Mouse (Mus musculus) spleen, embryonic (tissue): Measurements from ENCODE around the gene Cd300lg.

Experiments used
- CTCF ChIA-PET: fragments of 350-600 bp; sonication (Branson Sonifier 250); formaldehyde crosslinking; loops from one replicate; lab custom pipeline; 2022; lab: Charles Lee

Cd300lg gene

DNA sequence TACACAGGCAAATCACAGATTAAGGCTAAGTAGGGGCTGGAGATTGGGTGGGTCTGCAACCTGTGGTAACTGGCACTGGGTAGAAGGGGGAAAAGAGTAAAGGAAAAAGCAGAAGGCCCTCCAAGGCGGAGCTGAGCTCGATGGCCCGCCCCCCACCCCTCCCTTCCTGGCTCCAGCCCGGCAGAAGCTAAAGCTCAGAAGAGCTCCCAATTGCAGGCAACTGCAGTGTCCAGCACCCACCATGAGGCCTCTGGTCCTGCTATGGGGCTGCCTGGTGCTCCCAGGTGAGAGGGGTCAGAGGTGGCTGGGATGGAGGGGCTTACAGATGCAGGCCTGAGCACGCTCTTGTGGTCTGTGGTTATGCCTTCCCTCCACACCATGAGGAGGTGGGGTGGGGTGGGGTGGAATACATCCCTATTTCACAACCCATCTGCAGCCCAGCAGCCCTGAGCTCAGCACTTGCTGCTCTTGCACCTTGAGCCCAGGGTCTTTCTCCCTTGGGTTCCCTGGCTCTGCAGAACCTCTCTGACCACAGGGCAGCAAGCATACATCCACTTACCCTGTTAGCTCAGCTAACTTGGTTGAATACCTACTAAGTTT, at the start of gene Cd300lg:
Cd300lg (plus strand) TSS at position 160 of the 600 bp plus-strand sequence.
- CTCF ChIA-PET: interaction anchor here (1.0 kb wide), 1 partner anchor 12 kb away, joined by 4 read pairs; no protein-coding TSS in a partner anchor

DNA sequence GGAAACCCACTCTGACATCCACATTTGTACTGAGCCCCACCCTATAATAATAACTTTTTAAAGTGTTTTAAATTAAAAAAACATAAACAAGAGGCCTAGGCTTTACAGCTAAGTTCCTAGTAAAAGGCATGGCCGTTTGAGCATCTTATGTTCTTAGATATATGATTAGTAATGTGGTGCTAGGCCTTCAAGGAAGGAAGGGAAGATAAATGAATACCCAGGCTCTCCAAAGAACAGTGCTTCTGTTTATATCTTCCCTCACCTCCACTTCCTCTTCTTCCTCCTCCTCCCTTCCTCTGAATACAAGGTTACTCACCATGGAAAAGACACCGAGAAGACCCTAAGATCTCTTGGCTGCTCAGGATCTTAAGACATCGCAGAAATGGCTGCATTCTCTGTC, 49.5 kb upstream of the Cd300lg start:
- CTCF ChIA-PET: no interaction called here

DNA sequence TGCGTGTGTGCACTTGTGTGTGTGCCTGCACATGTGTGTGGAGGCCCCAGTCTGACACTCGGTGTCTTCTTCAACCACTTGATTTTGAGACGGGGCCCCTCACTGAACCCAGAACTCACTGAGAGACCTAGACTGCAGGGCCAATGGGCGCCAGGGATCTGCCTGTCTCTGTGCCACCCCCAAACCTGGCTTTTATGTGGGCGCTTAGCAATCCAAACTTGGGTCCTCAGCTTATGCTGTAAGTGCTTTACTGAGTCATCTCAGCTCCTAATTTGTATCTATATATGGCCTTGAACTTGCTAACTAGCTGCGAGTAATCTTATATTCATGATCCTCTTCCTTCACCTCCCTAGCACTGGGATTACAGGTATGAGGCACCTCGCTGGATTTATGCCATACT, 48.9 kb upstream of the Cd300lg start:
- CTCF ChIA-PET: no interaction called here

DNA sequence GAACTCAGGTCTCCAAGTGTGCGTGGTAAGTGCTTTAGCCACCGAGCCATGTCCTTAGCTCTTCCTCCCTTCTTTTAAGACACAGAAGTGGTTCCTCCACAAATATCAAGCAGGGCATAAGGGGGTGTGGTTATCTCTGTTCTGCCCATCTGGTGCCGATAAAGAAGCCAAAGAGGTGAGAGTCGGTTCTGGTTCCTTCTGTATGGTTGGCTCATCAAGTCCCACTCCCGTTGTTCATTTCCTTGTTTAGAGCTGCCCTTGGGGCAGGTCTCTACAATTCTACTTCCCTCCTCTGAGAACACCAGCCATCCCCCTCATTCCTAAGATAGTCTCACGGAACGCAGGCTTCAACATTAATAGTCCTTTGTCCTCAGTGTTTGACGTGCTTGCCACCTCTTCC, 47.2 kb upstream of the Cd300lg start:
- CTCF ChIA-PET: no interaction called here

DNA sequence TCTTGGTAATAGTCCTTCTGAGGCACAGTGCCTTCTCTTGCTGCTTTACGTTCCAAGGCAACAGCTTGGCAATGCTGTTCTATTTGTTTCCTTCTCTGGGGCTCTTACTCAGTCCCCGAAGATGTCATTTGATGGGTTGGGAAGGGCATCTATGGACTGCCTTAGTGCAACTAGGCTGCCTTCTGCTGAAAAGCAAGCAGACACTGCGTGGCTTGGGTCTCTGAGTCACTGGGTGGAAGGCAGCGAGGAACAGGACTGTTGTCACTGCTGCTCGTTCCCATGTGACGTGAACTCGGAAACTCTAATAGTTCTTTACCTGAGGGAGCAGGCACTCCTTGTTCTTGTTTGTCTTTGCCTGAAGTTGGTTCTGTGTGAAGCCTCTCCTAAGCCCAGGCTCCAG, 45.4 kb upstream of the Cd300lg start:
- CTCF ChIA-PET: no interaction called here

DNA sequence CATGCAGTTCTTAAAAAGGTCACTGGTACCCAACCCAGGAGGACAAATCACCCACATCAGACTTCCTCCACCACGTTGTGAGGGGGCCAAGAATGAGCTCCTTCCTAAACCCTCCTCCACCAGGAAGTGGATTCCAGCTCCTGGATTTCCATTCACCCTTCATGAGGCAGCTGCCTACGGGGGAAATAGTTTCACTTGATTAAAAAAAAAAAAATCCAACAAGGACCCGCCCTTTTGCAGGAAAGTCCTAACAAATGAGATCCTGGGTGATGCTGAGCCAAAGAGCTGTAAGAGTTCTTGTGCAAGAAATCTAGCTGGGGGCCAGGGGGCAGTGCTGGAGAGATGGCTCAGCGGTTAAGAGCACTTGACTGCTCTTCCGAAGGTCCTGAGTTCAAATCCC, 43.1 kb upstream of the Cd300lg start:
- CTCF ChIA-PET: interaction anchor here (0.7 kb wide), 1 partner anchor 30 kb away, joined by 4 read pairs; no protein-coding TSS in a partner anchor

DNA sequence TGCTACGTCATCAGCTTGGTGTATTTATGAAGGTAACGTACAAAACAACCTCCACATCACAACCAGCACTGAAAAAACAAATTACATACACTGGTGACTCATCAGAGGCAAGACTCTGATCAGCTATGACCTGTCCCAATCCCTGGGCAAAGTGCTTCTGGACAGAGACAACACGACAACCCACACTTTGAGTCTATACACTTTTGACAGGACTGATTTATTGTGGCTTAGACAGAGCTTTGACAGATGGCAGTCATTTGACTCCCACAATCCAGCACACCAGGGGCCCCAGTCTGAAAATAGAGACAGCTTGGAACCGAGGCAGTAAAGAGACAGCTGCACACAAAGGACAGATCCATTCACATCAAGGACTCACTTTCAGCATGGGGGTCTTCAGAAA, 41.8 kb upstream of the Cd300lg start:
- CTCF ChIA-PET: no interaction called here

DNA sequence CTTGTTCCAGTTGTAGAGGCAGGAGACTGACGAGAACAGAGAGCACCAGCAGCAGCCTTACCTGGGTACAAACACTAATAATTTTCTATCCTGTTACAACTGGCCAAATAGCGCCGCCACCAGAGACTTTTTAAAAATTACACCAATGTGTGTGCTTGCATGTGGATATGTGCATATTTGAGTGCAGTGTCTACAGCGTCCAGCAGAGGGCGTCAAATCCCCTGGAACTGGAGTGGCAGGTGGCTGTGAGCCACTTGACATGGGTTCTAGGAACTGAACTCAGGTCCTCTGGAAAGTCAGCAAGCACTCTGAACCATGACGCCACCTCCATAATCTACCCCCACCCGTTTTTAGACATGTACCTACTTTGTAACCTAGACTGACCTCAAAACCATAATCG, 37.1 kb upstream of the Cd300lg start:
- CTCF ChIA-PET: no interaction called here

DNA sequence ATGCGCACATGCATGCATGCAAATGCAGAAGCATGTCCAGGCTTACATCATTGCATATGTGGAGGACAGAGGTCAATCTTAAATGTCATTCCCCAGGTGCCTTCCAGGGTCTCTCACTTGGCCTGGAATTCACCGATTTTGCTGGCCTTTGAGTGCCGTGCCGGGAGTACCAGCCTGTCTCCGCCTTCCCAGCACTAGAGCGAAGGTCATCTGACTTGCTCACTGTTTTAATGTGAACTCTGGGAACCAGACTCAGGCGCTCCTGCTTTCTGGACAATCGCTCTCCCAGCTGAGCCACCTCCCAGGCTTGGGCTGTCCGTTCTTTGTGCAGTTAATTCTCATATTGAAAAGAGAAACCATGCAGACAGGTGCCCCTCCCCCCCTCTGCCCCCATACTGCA, 35.0 kb upstream of the Cd300lg start:
- CTCF ChIA-PET: no interaction called here

DNA sequence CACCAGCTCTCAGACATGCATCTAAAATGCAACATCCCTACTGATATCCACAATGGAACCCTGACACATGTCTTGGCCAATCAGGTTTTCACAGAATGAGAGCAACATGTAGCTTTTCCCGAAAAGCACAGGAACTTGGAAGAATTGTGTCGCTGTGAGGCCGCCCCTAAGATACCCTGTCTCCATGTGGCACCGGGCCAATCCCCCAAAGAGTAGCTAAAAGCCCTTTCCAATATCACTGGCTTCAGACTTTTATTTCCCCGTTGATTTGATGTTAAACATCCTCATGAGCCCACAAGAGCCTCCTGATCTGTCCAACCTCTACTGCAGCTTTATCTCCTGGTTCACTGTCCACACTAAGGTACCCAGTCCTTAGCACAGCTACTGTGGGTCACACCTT, 34.6 kb upstream of the Cd300lg start:
- CTCF ChIA-PET: no interaction called here

DNA sequence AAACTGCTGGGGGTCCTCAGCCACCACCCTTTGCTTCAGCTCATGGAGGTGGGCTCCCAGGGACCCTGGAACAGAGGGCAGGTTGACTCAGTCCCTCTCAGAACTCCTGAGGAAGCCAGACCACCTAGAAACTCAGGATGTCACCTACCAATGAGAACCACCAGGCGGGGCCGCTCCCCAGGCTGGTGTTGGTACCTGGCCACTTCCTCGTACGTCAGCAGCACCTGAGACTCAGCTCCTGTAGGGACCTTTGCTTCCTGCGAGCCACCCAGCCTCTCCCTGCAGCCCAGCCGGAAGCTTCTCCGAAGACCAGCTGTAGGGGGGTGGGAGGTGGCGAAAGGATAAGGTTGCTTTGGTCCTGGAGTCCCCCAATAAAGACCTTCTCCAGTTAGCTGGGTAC, 32.9 kb upstream of the Cd300lg start:
- CTCF ChIA-PET: no interaction called here

DNA sequence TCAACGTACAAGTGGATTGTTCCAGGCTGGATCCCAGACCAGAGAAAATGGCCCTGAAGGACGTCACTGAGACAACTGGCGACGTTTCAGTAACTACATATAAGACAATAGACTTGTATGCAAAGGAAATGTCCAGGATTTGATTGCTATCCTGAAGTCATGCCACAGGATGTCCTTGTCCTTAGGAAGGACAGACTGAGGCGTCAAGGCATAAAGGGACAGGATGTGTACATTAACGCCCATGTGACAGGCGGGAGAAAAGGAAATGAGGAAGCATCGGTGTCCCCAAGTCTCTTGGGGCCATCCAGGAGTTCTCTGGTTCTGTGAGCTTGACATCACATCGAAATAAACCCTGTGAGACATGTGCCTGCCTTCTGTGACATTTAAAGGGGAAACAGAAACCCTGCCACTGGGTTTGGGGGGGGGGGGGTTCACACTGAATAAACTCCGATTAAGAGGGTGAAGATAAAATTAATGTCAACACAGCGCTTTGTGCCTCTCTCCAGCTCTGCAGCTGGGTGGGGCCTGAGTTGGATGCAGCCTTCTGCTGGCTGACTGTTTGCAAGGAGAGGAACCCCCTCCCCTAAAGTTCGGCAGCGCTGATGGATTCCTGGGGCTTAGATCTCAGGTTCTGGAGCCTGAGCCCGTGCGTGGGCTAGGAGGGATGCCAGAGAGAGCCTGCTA, 32.2 kb upstream of the Cd300lg start:
- CTCF ChIA-PET: no interaction called here

DNA sequence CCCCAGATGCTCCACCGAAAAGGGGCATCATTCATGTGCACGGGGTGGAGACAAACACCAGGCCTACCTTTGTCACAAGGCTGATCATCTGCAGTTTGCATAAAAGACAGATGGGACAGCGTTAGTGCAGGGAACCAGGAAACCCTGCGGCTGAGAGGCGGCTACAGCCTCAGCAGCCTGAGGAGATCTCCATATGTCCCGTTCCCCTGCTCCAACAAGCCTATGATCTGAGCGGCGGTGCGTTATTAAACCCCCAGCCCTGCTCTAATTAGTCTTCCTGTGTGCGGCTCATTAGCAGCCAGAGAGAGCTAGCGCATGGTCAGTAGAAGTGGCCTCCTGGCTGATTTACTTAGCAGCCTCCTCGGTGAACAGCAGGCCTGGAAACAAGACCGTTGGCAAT, 31.2 kb upstream of the Cd300lg start:
- CTCF ChIA-PET: no interaction called here

DNA sequence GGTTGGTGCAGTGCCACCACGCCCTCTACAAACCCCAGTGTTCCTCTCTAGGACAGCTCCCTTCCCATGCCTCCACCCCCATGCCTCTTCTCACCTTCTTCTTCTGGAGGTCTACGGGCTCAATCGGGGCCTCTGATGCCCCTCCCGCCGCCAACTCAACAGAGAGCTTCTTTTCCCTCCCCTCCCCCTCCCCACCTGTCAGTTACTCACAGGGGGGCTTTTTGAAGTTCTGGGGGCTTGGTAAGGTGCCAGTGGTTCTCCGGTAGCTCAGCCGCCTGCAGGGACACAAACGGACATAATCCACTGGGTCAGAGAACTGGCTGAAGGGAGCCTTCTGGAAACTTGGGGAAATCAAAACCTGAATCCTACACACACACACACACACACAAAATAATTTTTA, 29.8 kb upstream of the Cd300lg start:
- CTCF ChIA-PET: no interaction called here

DNA sequence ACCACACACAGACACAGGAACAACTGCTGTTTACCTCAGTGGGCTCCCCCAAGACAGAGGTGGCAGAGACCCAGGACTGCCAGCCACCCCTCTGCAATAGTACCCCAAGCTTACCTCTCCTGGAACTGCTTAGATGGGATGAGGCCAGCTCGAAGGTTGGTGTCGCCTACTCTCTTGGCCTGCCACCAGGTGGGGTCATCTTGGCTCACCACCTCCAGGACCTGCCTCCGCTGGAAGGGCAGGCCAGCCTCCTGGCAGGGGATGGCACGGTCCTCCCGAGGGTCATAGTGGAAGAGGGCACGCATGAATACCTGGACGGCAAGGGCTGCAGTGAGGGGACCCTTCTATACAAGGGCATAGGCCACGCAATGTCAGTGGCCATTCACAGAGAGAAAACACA, 28.1 kb upstream of the Cd300lg start:
- CTCF ChIA-PET: no interaction called here

DNA sequence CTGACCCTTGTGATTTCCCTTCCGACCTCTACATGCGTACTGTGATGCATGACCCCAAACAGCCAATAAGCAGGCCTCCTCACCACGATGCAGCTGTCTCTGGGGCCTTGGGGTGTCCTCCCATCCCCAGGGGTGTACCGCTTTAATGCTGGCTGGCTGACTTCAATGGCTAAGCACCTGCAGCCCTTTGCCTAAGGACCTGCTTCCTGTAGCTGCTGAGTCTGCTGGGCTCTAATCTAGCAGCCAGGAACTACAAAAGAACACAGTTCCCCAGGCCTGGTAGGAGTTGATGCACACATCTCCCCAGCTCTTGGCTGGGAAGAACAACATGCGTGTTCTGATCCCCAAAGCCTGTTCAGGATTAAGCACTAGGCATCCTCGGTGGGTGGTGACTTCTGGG, 25.8 kb upstream of the Cd300lg start:
- CTCF ChIA-PET: no interaction called here

DNA sequence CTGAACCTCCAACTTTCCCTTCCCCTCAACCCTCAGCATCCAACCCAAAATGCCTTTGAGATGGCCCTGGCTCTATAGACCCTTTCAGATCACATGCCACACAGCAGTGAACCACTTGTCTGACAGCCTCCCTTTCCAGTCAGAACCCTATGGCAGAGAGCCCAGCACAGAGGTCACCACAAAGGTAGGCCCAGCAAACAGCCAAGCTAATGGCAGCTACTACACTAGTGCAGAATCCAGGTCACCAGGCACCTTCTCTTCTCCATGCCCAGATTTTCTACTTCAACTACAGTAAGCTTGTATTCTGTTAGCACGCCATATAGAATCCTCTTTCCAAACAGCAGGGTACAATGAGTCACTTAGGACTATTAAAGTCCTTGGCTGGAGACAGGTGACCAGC, 25.2 kb upstream of the Cd300lg start:
- CTCF ChIA-PET: no interaction called here

DNA sequence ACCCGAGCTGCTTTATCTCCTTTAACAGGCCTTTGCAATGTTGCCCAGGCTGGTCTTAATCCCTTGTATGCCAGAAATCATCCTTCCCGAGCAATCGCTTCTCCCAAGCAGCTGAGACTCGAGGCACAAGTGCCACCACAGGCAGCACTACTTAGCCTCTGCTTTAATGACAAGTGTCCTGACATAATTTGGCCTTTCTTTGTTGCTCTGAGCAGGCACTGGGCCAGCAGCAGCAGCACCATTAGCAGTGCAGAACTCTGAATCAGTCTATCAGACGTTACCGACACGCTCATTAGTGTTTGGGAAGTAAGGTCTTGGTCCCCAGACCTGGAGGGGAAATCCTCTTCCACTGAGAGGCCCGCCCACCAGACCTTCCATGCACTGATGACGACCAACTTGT, 21.6 kb upstream of the Cd300lg start:
- CTCF ChIA-PET: no interaction called here

DNA sequence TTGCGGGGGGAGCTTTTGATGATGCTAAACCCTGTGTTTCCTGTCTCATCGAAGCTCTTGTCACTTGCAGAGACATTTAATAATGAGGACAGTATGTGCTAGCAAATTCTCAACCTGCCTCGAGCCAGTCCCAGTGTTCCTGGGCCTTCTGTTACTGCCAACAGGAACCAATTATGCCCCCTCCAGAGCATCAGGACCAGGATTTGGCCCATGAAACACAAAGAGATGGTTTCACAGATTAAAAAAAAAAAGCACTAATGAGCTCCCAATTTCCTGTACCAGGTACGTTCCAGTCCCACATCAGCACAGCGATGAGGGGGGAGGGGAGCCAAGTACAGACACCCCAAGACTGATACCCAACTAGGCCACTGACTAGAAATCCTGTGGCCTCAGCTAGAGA, 20.1 kb upstream of the Cd300lg start:
- CTCF ChIA-PET: no interaction called here

DNA sequence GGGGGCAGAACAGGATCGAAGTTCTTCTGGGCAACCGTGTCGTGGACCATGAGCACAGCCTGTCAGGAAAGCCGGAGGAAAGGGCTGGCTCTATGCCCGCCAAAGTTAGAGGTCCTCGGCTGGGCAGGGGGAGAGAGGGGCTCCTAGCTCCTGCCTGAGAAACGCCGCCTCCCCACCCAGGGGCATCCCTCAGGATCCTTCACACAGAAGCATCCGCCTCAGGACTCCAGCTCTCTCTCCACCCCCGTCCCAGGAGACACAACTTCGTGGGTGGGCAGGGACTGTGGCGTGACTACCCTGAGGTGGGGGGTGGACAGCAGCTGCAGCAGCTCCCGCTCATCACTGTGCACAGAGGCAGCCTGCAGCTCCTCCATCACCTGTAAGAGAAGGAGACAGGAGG, 17.9 kb upstream of the Cd300lg start:
- CTCF ChIA-PET: no interaction called here

DNA sequence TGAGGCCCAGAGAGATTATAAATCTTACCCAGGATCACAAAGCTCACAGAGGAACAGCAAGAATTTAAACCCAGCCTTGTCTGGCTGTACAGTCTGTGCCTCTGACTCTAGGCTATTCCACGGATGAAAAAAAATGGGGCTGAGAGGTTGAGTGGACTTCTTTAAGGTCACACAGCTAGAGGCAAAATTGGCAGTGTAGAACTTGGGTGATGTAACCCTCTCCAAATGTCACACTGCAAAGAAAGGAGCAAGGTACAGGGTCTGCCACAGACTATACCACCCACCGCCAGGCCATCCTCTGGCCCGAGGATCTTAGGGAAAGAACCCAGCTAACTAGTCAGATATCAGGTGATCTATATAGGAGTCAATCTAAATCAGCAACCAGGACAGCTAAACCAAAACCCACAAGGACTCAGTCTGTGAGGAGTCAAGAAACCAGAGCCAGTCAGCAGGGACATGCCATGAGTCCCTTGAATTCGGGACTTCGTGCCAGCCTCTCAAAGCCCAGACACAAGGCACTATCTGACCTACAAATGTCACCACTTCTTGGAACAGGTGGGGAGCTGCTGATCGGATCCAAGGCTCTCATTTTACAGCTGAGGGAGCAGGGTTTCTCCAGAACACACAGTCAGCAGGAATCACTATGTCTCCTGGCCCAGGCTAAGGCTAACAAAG, 17.1 kb upstream of the Cd300lg start:
- CTCF ChIA-PET: no interaction called here

DNA sequence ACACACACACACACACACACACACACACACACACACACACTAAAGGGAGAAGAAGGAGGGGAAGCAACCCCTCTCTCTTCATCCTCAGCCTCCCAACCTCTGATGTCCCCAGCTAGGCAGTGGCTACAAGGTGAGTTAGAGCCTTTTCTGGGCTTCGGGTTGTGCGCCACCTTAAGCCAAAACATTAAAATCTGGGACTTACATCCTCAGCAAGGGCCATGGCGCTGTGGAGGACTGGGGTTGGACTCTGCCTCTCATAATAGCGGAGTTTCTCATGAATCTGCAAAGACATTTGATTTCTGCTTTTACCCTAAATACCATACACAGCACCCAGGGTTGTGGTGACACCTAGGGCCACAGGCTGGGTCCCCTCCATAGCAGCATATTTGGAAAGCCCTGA, 16.4 kb upstream of the Cd300lg start:
- CTCF ChIA-PET: no interaction called here

DNA sequence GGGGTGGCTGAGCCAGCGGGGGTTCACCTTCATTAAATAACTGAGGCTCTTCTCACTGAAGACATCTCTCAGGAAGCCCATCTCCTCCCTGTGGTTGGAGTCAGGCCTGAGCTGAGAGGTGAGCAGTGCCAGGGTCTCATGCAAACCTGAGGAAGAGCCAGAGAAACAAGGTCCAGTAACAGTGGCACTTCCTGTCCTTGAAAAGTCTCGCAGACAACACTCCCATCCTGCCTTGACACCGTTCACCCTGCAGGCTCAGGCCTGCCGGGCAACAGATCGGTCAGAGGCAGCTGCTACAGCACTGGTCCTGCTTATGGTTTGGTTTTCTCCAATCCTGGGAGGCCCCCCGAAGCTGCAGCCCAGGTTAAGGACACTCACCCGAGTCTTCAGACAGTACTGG, 16.0 kb upstream of the Cd300lg start:
- CTCF ChIA-PET: no interaction called here
